Mouse (Mus musculus) limb, embryonic 11.5 days (tissue): ENCODE measurements around the gene Zfp991. TPM values are rescaled to one million over a fixed set of nuclear protein-coding genes. Genes with fewer than 3 reads are reported as not detected.
"Not testable (repeated sequence)": the region's sequence is repeated elsewhere in the genome, so short reads cannot be mapped to it uniquely, and the experiment has no call there.

Experiments
- ATAC-seq: fragments of 200-750 bp; cut with Nextera tagmentation; 2 replicates; pipeline ENCODE4 v1.8.0; 2017; ENCODE audit warnings: low read depth; ENCODE audit not compliant: insufficient number of reproducible peaks, low FRiP score, low TSS enrichment
- DNase-seq: peaks from one replicate; pipeline ENCODE4 v3.0.0-alpha.2; 2015; ENCODE audit warnings: low spot score
- H3K27ac ChIP-seq: fragments of 300-500 bp; sonication (generic); replicated peaks from 2 replicates; pipeline ENCODE4 v1.5.1; 2014; ENCODE audit warnings: low read depth, mild to moderate bottlenecking, low read length
- H3K27me3 ChIP-seq: fragments of 300-500 bp; sonication (generic); 2 replicates; pipeline ENCODE4 v1.6.1; 2014; ENCODE audit warnings: mild to moderate bottlenecking, low read length, mixed read lengths; ENCODE audit not compliant: control insufficient read depth, insufficient read depth
- H3K36me3 ChIP-seq: fragments of 300-500 bp; sonication (generic); 2 replicates; pipeline ENCODE4 v1.6.1; 2014; ENCODE audit warnings: mild to moderate bottlenecking, low read length, moderate library complexity, mixed read lengths; ENCODE audit not compliant: control insufficient read depth, insufficient read depth
- H3K4me1 ChIP-seq: fragments of 300-500 bp; sonication (generic); 2 replicates; pipeline ENCODE4 v1.6.1; 2014; ENCODE audit warnings: low read length, mixed read lengths; ENCODE audit not compliant: control insufficient read depth, insufficient read depth
- H3K4me2 ChIP-seq: fragments of 300-500 bp; sonication (generic); 2 replicates; pipeline ENCODE4 v1.6.1; 2014; ENCODE audit warnings: low read depth, mild to moderate bottlenecking, moderate library complexity; ENCODE audit not compliant: severe bottlenecking
- H3K4me3 ChIP-seq: fragments of 300-500 bp; sonication (generic); 2 replicates; pipeline ENCODE4 v1.5.1; 2014; ENCODE audit warnings: low read depth, low read length
- H3K9ac ChIP-seq: fragments of 300-500 bp; sonication (generic); 2 replicates; pipeline ENCODE4 v1.6.1; 2014; ENCODE audit warnings: mild to moderate bottlenecking, low read length
- H3K9me3 ChIP-seq: fragments of 300-500 bp; sonication (generic); 2 replicates; pipeline ENCODE4 v1.6.1; 2016; ENCODE audit warnings: low read length; ENCODE audit not compliant: control insufficient read depth
- WGBS: fragments of 180-500 bp; shearing (Covaris S2); extraction: QIAGEN DNeasy Blood & Tissue Kit; methylation state at CpG from one replicate; pipeline ENCODE4 v1.1.7; 2014; 5-methylcytosine and 5-hydroxymethylcytosine counted together
- polyA plus RNA-seq: library from polyadenylated mRNA; unstranded; fragments of >200 nt; fragmentation: Nextera tagmentation; extraction: Ambion mirVana; gene quantifications from 2 replicates; pipeline ENCODE4 v1.2.1, GENCODE M21; 2014

Zfp991 gene
- polyA plus RNA-seq: 10.8 and 12.3 TPM in 2 replicates

DNA sequence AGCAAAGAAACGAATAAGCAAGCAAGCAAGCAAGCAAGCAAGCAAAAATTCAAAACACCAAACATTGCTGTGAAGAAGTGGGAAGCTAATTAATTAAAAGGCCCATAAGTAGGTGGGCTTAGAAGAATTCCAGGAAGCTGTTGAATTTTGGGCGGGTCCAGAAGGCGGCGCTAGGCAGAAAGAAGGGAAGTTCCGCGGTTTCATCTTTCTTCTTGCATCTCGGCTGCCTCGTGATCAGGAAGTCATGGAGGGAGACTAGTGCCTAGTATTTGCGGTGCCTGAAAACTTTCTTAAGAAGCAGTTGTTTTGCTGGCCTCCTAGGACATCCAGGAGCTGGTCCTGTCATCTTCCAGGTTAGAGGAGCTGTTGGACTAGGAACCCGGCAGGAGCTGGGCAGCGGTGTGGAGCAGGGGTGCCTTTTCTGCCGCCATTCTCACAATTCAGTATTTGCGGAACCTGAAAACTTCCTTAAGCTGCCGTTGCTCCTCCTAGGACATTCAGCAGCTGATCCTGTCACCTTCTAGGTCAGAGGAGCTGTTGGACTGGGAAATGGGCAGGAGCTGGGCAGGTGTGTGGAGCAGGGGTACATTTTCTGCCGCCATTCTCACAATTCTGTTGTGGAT lies at the start of gene Zfp991:
Gene Zfp991, plus strand, starts transcription at position 202 of the 623 bp plus-strand sequence.
- WGBS: 40% methylated on average over 2 of the region's 15 CpGs
- H3K4me1 ChIP-seq, ATAC-seq, H3K9me3 ChIP-seq, H3K27me3 ChIP-seq, H3K4me2 ChIP-seq, H3K36me3 ChIP-seq, DNase-seq, H3K9ac ChIP-seq, H3K27ac ChIP-seq, H3K4me3 ChIP-seq: not testable (repeated sequence)

DNA sequence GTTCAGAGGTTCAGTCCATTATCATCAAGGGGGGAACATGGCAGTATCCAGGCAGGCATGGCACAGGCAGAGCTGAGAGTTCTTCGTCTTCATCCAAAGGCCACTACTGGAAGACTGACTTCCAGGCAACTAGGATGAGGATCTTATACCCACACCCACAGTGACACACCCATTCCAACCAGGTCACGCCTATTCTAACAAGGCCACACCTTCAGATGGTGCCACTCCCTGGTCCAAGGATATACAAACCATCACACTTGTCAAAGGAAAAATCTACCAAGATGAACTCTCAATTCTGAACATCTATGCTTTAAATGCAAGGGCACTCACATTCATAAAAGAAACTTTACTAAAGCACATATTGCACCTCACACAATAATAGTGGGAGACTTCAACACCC lies 36.2 kb upstream of the Zfp991 start:
- not testable (repeated sequence) for H3K9me3 ChIP-seq, H3K36me3 ChIP-seq, H3K4me3 ChIP-seq, H3K27me3 ChIP-seq, DNase-seq, H3K4me2 ChIP-seq, ATAC-seq, H3K9ac ChIP-seq, H3K4me1 ChIP-seq, H3K27ac ChIP-seq
- 73% methylated on average over 2 of the region's 2 CpGs for WGBS

DNA sequence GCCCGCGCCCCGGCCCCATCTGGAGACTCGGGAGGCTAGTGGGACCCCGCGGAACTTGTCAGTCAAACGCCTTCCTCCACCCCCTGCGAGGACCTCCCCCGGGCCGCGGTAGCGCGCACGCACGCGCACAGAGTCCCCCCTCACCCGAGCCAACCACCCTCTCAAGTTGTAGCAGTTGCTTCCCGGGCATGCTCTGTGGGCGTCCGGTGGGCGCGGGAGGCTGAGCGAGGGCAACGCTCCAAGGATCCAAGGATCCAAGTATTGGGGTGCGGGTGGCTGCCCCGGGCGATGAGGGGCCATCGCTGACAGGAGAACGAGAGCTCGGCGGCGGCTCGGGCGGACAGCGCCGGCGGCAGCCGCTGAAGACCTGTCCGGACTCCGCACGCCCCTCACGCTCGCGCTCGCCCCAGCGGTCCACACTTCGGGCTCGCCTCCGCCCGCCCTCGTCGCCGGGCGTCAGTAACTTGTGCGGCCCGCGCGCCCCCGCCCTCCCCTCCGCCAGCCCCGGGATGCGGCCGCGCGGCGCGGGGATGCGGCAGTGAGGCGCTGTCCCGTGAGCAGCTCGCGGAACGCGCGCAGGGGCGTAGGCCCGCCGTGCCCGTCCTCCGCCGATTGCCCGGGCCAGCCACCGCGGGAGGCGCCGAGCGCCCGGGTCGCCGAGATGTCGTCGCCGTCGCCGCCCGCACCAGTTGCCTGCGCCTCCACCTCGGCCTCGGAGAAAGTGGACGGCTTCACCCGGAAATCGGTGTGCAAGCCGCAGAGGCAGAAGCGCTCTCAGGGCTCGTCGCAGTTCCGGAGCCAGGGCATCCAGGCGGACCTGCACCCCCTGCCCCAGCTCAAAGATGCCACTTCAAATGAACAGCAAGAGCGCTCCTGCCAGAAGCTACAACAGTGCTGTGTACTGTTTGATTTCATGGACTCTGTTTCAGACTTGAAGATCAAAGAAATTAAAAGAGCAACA lies 29.9 kb upstream of the Zfp991 start:
- H3K4me3 ChIP-seq: peak overlapping the region; percentile 37
- under 1% methylated on average over 57 of the region's 109 CpGs for WGBS
- H3K9me3 ChIP-seq, H3K36me3 ChIP-seq, H3K27ac ChIP-seq, H3K4me1 ChIP-seq, H3K27me3 ChIP-seq: not testable (repeated sequence)
- DNase-seq (peak; percentile 48), ATAC-seq (peak; percentile 76)
- H3K4me2 ChIP-seq: peak overlapping the region; percentile 78
- peak overlapping the region; percentile 37; the same call in 1 of the 2 replicates for H3K9ac ChIP-seq

DNA sequence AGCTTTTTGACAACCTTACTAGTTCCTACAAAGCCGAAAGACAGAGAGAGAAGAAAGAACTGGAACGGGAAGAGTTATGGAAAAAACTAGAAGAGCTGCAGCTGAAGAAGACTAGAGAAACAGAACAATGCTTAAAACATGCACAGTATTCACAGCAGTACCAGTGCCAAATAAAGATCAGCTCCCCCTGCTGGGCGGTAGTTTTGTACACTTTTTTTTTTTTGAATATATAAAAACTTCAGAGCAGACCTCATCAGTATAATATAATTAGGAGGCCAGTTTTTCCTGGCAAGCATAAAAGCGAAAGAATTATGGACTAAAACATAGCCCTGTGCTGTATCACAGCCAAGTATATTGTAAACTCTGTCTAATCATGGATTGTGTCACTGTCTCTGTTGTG lies 28.0 kb upstream of the Zfp991 start:
- H3K27ac ChIP-seq, H3K4me3 ChIP-seq, DNase-seq, H3K9ac ChIP-seq, H3K9me3 ChIP-seq, ATAC-seq, H3K4me1 ChIP-seq, H3K36me3 ChIP-seq, H3K4me2 ChIP-seq, H3K27me3 ChIP-seq: not testable (repeated sequence)
- WGBS: 61% methylated on average over 4 of the region's 4 CpGs

DNA sequence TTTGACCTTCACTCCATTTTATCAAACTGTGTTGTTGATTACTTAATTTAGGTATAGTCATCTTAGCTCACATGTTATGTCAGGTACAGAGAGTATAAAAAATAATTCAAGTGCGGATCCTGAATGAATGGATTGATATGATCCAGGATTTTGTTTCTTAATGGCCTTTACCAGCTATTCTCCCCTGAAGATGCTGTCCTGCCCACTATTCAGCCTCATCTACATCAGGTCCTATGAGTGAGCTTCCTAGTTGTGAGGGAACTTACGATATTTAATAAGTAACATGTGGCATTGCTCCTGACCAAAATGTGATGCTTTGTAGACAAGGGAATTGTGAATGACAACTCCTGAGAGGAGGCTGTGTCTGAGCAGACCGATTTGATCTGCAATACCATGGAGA lies 14.0 kb upstream of the Zfp991 start:
- WGBS: 76% methylated on average over 2 of the region's 3 CpGs
- H3K36me3 ChIP-seq, H3K27ac ChIP-seq, H3K9me3 ChIP-seq, H3K9ac ChIP-seq, H3K27me3 ChIP-seq, DNase-seq, H3K4me1 ChIP-seq, H3K4me2 ChIP-seq, ATAC-seq, H3K4me3 ChIP-seq: not testable (repeated sequence)

DNA sequence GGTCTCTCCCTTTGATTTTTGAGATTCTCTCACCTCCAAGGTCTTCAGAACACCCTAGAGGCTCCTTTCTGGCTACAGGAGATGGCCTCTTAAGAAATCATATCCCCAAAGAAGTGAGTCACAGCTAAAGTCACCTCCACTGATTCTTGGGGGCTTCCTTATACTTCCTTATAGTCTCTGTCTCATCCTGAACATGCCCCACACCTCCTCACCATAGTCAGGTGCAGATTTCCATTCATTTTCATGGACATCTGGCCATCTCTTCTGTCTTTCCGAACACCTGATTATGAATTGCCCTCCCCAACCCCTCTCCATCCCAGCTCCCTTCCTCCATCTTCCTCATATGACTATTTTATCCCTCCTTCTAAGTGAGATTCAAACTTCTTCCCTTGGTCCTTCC lies 9.6 kb upstream of the Zfp991 start:
- H3K4me3 ChIP-seq, DNase-seq, H3K27me3 ChIP-seq, ATAC-seq, H3K4me1 ChIP-seq, H3K27ac ChIP-seq, H3K4me2 ChIP-seq, H3K36me3 ChIP-seq, H3K9me3 ChIP-seq, H3K9ac ChIP-seq: not testable (repeated sequence)
- WGBS: 77% methylated on average over 1 of the region's 1 CpGs

DNA sequence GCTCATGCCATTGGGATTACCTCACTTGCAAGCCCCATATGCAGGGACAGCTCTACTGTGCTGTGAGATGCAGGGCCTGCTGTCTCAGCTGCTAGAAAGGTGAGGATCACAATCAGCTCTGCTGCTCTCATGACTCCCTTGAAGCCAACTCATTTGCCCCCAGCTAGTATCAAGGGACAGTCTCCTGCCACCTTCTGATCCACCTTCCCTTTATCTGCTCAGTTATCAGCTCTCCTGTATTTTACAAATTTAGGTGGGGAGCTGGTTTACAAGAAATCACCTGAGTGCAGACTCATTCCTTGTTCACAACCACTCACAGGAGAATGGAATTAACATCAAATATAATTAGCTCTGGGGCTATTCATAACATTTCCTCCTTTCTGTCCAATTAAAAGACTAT lies 8.0 kb upstream of the Zfp991 start:
- DNase-seq: not testable (repeated sequence)

DNA sequence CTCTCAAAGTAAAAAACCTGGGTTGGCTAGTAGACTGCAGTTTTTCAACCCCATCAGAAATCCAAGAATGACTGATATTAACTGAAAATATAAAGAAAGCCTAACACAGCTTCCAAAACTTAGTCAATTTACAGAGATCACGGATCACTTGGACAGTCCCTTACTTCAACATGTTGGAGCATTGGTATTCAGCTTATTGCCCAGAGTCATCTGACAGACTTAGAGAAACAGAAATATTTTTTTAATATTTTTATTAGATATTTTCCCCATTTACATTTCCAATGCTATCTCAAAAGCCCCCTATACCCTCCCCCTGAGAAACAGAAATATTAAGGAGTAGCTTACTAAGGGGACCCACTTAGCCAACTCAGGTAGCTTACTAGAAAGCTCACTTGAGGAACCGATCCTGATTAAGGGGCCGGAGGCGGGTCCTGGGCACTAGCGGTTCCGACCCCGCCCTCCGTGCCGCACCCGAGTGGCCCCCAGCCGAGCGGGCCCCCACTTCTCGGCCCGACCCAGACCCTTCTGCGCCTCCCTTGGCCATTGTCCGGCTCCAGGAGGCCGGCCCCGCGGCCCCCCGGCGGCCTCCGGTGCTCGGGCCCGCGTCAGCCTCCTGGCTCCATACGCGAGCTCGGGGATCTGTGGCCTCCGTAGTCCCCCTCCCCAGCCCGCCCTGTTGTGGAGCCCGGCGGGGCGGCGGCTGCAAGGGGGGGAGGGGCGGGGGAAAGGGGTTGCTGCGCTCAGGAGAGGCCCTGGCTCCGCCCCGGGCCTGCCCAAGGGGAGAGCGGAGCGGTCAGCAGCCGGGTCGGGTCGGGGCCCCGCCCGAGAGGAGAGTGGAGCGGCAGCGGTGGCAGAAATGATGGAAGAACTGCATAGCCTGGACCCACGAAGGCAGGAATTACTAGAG lies 7.2 kb upstream of the Zfp991 start:
- H3K36me3 ChIP-seq, H3K4me1 ChIP-seq, H3K27me3 ChIP-seq, H3K27ac ChIP-seq, H3K9me3 ChIP-seq: not testable (repeated sequence)
- peak; percentile 100 for ATAC-seq
- WGBS: 6% methylated on average over 46 of the region's 48 CpGs
- Histone ChIP-seq H3K4me2 (peak overlapping the region; percentile 90), H3K9ac (peak overlapping the region; percentile 97), H3K4me3 (peak overlapping the region; percentile 72)
- DNase-seq: peak; percentile 90

More for the DNA sequence above, 8.0 kb upstream of the Zfp991 start:
- not testable (repeated sequence) for H3K9me3 ChIP-seq, H3K9ac ChIP-seq, H3K27me3 ChIP-seq, H3K27ac ChIP-seq, ATAC-seq, H3K4me1 ChIP-seq, H3K4me2 ChIP-seq, H3K4me3 ChIP-seq, H3K36me3 ChIP-seq
